Mouse (Mus musculus) kidney, embryonic 15.5 days (tissue): ENCODE measurements around the gene 1700057G04Rik. TPM values are rescaled to one million over a fixed set of nuclear protein-coding genes. Genes with fewer than 3 reads are reported as not detected.

Experiments used
- microRNA-seq: library from miRNA; unstranded; fragments of <30 nt; microRNA quantifications from one replicate; pipeline ENCODE4, GENCODE M21; 2016
- polyA plus RNA-seq: library from polyadenylated mRNA; unstranded; fragments of >200 nt; fragmentation: Nextera tagmentation; extraction: Ambion mirVana; gene quantifications from 2 replicates; pipeline ENCODE4 v1.2.1, GENCODE M21; 2015

Gene 1700057G04Rik
- polyA plus RNA-seq, 1 experiment from 2014 or later = not detected

Small RNA genes lying within 50 kb of the gene (microRNA-seq; reads per million reads assigned to microRNA genes)
- gene Mir6386 = not detected

Other genes with a start within 250 kb of the 1700057G04Rik start
- gene Plscr5, start 116.4 kb upstream of the 1700057G04Rik start, polyA plus RNA-seq = not detected in 2 replicates
- gene Plscr1, start 59.6 kb upstream of the 1700057G04Rik start, polyA plus RNA-seq = 74.6 and 78.2 TPM in 2 replicates
- gene Plscr2, start 33.8 kb upstream of the 1700057G04Rik start, polyA plus RNA-seq = 29.0 and 29.2 TPM in 2 replicates
- gene Plscr4, start 148.0 kb downstream of the 1700057G04Rik start, polyA plus RNA-seq = 3.8 and 4.0 TPM in 2 replicates
- 41.5 and 41.9 TPM in 2 replicates for gene Plod2, start 232.8 kb downstream of the 1700057G04Rik start, polyA plus RNA-seq